Mouse (Mus musculus) CH12.LX (cell line): ENCODE measurements around the gene Gpx7. TPM values are rescaled to one million over a fixed set of nuclear protein-coding genes. Genes with fewer than 3 reads are reported as not detected.

Source experiments
- DNase-seq: peaks from one replicate; pipeline ENCODE4 v3.0.0-alpha.2; 2013; ENCODE audit errors: extremely low read depth
- H3K27ac ChIP-seq: 2 replicates; pipeline ENCODE4 v1.5.1; 2012; ENCODE audit warnings: low read depth, mild to moderate bottlenecking, control low read depth, moderate library complexity; ENCODE audit not compliant: insufficient read depth
- H3K27me3 ChIP-seq: replicated peaks from 2 replicates; pipeline ENCODE3; 2012; ENCODE audit warnings: inconsistent platforms
- H3K36me3 ChIP-seq, 2 experiments: replicated peaks in 1 of 2; 2 replicates each; pipeline versions ENCODE3 to v1.6.1; 2012; ENCODE audit warnings: inconsistent platforms in 1 of 2, low read length in 1 of 2, mild to moderate bottlenecking in 1 of 2, mixed read lengths in 1 of 2, moderate library complexity in 1 of 2; ENCODE audit not compliant: control insufficient read depth in 1 of 2, insufficient read depth in 1 of 2
- H3K4me1 ChIP-seq, 2 experiments: 2 replicates each; pipeline ENCODE4 v1.6.1; 2012; ENCODE audit warnings: inconsistent platforms in 1 of 2, moderate library complexity in 1 of 2; ENCODE audit not compliant: insufficient read depth in 2 of 2, control insufficient read depth in 1 of 2
- H3K4me2 ChIP-seq: 2 replicates; pipeline ENCODE4 v1.6.1; 2012; ENCODE audit warnings: low read depth, mild to moderate bottlenecking, control low read depth; ENCODE audit not compliant: poor library complexity, insufficient read depth, severe bottlenecking
- H3K4me3 ChIP-seq, 3 experiments: fragments of 150-350 bp in 1 of 3; sonication (generic) in 1 of 3; replicated peaks in 1 of 3; 2 replicates each; pipeline versions ENCODE3 to v1.5.1; 2011 to 2012; ENCODE audit warnings: low read depth in 2 of 3, low read length in 2 of 3, mild to moderate bottlenecking in 2 of 3, moderate library complexity in 2 of 3, control low read depth in 1 of 3, improper control_type of control experiment in 1 of 3, inconsistent platforms in 1 of 3, mixed read lengths in 1 of 3; ENCODE audit not compliant: poor library complexity in 1 of 3
- H3K79me2 ChIP-seq: replicated peaks from 2 replicates; pipeline ENCODE4 v1.6.1; 2012; ENCODE audit warnings: mild to moderate bottlenecking, moderate library complexity; ENCODE audit not compliant: control insufficient read depth, poor library complexity, insufficient read depth, severe bottlenecking; ENCODE audit errors: extremely low read depth
- H3K9ac ChIP-seq: 2 replicates; pipeline ENCODE4 v1.6.1; 2012; ENCODE audit warnings: low read depth, mild to moderate bottlenecking, control low read depth, moderate library complexity; ENCODE audit not compliant: insufficient read depth
- H3K9me3 ChIP-seq: replicated peaks from 2 replicates; pipeline ENCODE3; 2012; ENCODE audit warnings: low read length, inconsistent platforms, mixed read lengths
- BHLHE40 ChIP-seq: IDR thresholded peaks from 2 replicates; pipeline ENCODE4 v1.6.1; 2011; ENCODE audit warnings: mild to moderate bottlenecking, low read depth, low read length, improper control_type of control experiment
- CHD1 ChIP-seq: IDR thresholded peaks from 2 replicates; pipeline ENCODE4 v1.6.1; 2012; ENCODE audit warnings: low read depth, low read length, improper control_type of control experiment, inconsistent platforms
- CHD2 ChIP-seq: IDR thresholded peaks from 2 replicates; pipeline ENCODE4 v1.6.1; 2011; ENCODE audit warnings: low read length, improper control_type of control experiment
- CTCF ChIP-seq, 2 experiments: IDR thresholded peaks in 1 of 2; conservative IDR thresholded peaks in 1 of 2; 2 replicates each; pipeline ENCODE4 v1.5.1; 2011 to 2012; ENCODE audit warnings: low read depth in 2 of 2, low read length in 2 of 2, improper control_type of control experiment in 1 of 2, inconsistent platforms in 1 of 2, mild to moderate bottlenecking in 1 of 2, moderate library complexity in 1 of 2
- ETS1 ChIP-seq: conservative IDR thresholded peaks from 2 replicates; pipeline ENCODE4 v1.6.1; 2012; ENCODE audit warnings: low read depth, mild to moderate bottlenecking, inconsistent platforms, low read length, improper control_type of control experiment, moderate library complexity
- HCFC1 ChIP-seq: IDR thresholded peaks from 2 replicates; pipeline ENCODE4 v1.6.1; 2012; ENCODE audit warnings: low read depth, mild to moderate bottlenecking, inconsistent platforms, low read length, improper control_type of control experiment
- IRF4 ChIP-seq: IDR thresholded peaks from 2 replicates; pipeline ENCODE4 v1.6.1; 2014; ENCODE audit warnings: low read depth, mild to moderate bottlenecking, inconsistent platforms, low read length, improper control_type of control experiment
- JUN ChIP-seq: IDR thresholded peaks from 2 replicates; pipeline ENCODE4 v1.6.1; 2011; ENCODE audit warnings: low read depth, mild to moderate bottlenecking, low read length, improper control_type of control experiment, moderate library complexity; ENCODE audit not compliant: insufficient read depth
- JUND ChIP-seq: conservative IDR thresholded peaks from 2 replicates; pipeline ENCODE4 v1.6.1; 2011; ENCODE audit warnings: low read depth, low read length, improper control_type of control experiment
- MAX ChIP-seq: IDR thresholded peaks from 2 replicates; pipeline ENCODE4 v1.6.1; 2011; ENCODE audit warnings: low read length, improper control_type of control experiment
- MAZ ChIP-seq: IDR thresholded peaks from 2 replicates; pipeline ENCODE4 v1.6.1; 2012; ENCODE audit warnings: low read depth, mild to moderate bottlenecking, inconsistent platforms, low read length, improper control_type of control experiment, moderate library complexity
- MEF2A ChIP-seq: IDR thresholded peaks from 2 replicates; pipeline ENCODE4 v1.6.1; 2014; ENCODE audit warnings: low read depth, mild to moderate bottlenecking, inconsistent platforms, low read length, improper control_type of control experiment, borderline replicate concordance
- MYC ChIP-seq: IDR thresholded peaks from 2 replicates; pipeline ENCODE4 v1.6.1; 2011; ENCODE audit warnings: low read depth, mild to moderate bottlenecking, improper control_type of control experiment, low read length
- NELFE ChIP-seq: IDR thresholded peaks from 2 replicates; pipeline ENCODE4 v1.6.1; 2011; ENCODE audit warnings: low read depth, low read length, improper control_type of control experiment
- NRF1 ChIP-seq: IDR thresholded peaks from 2 replicates; pipeline ENCODE4 v1.6.1; 2014; ENCODE audit warnings: low read depth, mild to moderate bottlenecking, inconsistent platforms, low read length, improper control_type of control experiment, moderate library complexity
- PAX5 ChIP-seq: IDR thresholded peaks from 2 replicates; pipeline ENCODE4 v1.6.1; 2012; ENCODE audit warnings: low read length, inconsistent platforms, mixed read lengths
- POLR2A ChIP-seq: IDR thresholded peaks from 2 replicates; pipeline ENCODE4 v1.6.1; 2011; ENCODE audit warnings: low read depth, mild to moderate bottlenecking, improper control_type of control experiment, low read length
- RAD21 ChIP-seq: IDR thresholded peaks from 2 replicates; pipeline ENCODE4 v1.6.1; 2011; ENCODE audit warnings: low read depth, mild to moderate bottlenecking, low read length, improper control_type of control experiment, moderate library complexity
- ZC3H11A ChIP-seq: IDR thresholded peaks from 2 replicates; pipeline ENCODE4 v1.6.1; 2012; ENCODE audit warnings: low read depth, mild to moderate bottlenecking, inconsistent platforms, low read length, improper control_type of control experiment
- ZKSCAN1 ChIP-seq: IDR thresholded peaks from 2 replicates; pipeline ENCODE4 v1.6.1; 2012; ENCODE audit warnings: low read depth, inconsistent platforms, low read length, improper control_type of control experiment, borderline replicate concordance
- ZMIZ1 ChIP-seq: IDR thresholded peaks from 2 replicates; pipeline ENCODE4 v1.6.1; 2012; ENCODE audit warnings: low read depth, mild to moderate bottlenecking, inconsistent platforms, low read length, improper control_type of control experiment
- dilution Hi-C: fragments of 300-500 bp; cut with MboI; formaldehyde crosslinking; loops from 2 replicates; pipeline ENCODE4 v1.14.3; 2020; ENCODE audit warnings: low sequenced_read_pairs; ENCODE audit not compliant: extremely low pct_unique_long_range_greater_than_20kb, extremely low pct_ligation_motif_present
- in situ Hi-C: fragments of 300-500 bp; cut with MboI; formaldehyde crosslinking; loops from 3 replicates; pipeline ENCODE4 v1.14.3; 2019; ENCODE audit warnings: low sequenced_read_pairs, low pct_ligation_motif_present, low pct_unique_long_range_greater_than_20kb, mixed read lengths
- polyA plus RNA-seq: library from polyadenylated mRNA; unstranded; fragments of >175 nt; gene quantifications from 2 replicates; pipeline ENCODE4 v1.2.1, GENCODE M21; 2012; ENCODE audit warnings: low read depth; ENCODE audit not compliant: insufficient read length
- total RNA-seq, 2 experiments: library from RNA; depleted of rRNA; stranded (reverse); fragments of 300-350 nt in 1 of 2; fragments of >200 nt in 1 of 2; gene quantifications; 2 replicates each; pipeline ENCODE4 v1.2.3; 2012 to 2014

Gpx7 gene
- total and polyA plus RNA-seq, 3 experiments: not detected

DNA sequence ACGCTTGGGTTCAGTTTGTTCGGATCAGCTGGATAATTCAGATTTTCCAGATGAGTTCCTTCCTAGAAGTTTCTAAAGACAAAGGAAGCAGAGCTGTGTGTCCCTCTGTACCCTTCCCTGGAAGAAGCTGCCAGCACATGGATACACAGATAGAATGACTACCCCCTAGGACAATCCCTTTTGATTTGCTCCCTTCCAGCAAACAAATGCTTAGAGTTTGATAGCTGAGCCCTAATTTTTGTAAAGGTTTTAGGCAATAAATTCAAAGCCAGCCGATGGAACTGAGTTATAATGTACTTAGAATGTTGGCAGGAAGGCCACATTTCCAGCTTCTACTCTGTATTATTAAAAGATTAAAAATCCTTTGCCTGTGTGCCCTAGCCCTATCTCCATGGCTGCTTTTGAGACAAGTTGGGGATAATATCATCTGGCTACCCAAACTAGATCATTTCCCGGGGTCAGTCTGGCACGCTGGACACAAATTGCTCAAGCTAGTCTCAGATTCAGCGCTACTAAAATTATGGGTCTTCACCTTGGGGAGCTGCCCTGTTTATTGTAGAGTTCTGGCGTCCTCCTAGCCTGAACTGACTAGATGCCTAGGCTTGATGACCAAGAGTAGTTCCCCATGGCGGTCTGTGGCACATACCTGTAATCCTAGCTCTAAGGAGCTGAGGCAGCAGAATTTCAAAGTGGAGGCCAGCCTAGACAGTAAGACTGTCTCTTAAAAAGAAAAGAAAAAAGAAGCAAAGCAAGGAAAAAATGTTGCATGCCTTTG, 2.7 kb downstream of the Gpx7 start:
- Histone ChIP-seq H3K36me3 (no peaks in the 10 kb centered on the region), H3K79me2 (no peaks in the 10 kb centered on the region), H3K9me3 (no peaks in the 10 kb centered on the region), H3K9ac (no peak overlapping the region), H3K4me3 (no peak overlapping the region), H3K4me1 (peaks cover 3 to 4% of the 10 kb centered on the region in 2 experiments; a peak in 2 of 4 replicates), H3K4me2 (no peak overlapping the region), H3K27ac (no peak overlapping the region), H3K27me3 (no peaks in the 10 kb centered on the region)
- dilution Hi-C loops (no loop called here), in situ Hi-C loops (no loop called here)
- TF ChIP-seq ZC3H11A (no peak), RAD21 (no peak), CTCF (conservative IDR thresholded peaks at IDR 0.05 in 1 of 2, IDR thresholded peaks at IDR 0.05 in 1 of 2; ENCODE audit: low read depth in 2 of 2, low read length in 2 of 2) (no peak), PAX5 (no peak), MAX (no peak), BHLHE40 (no peak), MAZ (no peak), IRF4 (no peak), CHD1 (no peak), MEF2A (no peak), NELFE (no peak), CHD2 (no peak)
- no peak for DNase-seq

DNA sequence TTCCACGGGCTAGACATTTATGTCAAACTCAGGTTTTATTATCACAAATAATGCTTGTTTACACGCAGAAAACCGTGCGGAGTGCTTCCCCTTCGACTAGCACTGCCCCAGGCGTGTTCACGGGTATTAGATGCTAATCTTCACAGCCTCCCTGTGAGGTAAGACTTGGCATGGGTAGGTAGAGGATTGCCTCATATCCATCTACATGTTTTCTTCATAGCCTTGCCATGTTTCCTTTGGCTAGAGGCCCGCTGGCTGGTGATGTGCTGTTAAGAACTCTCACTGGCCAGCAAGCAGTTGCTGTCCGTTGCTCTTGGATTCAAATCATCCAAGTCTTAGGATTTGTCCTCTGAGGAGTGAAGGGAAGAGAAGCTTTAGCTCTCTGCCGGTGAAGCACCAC, 6.4 kb downstream of the Gpx7 start:
- Histone ChIP-seq H3K27ac (no peak overlapping the region), H3K4me3 (no peak overlapping the region), H3K79me2 (no peaks in the 10 kb centered on the region), H3K27me3 (no peaks in the 10 kb centered on the region), H3K9ac (no peak overlapping the region), H3K9me3 (no peaks in the 10 kb centered on the region), H3K4me2 (no peak overlapping the region), H3K4me1 (peaks cover 0 to 2% of the 10 kb centered on the region in 2 experiments; a peak in 1 of 4 replicates), H3K36me3 (no peaks in the 10 kb centered on the region)
- DNase-seq: no peak
- TF ChIP-seq ETS1 (no peak), POLR2A (no peak), NRF1 (no peak), HCFC1 (no peak), JUN (no peak), RAD21 (no peak), CHD2 (no peak), MYC (no peak), JUND (no peak), ZKSCAN1 (no peak), ZMIZ1 (no peak), MAZ (no peak)
- in situ Hi-C loops (no loop called here), dilution Hi-C loops (no loop called here)
